Mouse (Mus musculus): Measurements from ENCODE around the gene Ctxn1.

Ctxn1 gene

DNA sequence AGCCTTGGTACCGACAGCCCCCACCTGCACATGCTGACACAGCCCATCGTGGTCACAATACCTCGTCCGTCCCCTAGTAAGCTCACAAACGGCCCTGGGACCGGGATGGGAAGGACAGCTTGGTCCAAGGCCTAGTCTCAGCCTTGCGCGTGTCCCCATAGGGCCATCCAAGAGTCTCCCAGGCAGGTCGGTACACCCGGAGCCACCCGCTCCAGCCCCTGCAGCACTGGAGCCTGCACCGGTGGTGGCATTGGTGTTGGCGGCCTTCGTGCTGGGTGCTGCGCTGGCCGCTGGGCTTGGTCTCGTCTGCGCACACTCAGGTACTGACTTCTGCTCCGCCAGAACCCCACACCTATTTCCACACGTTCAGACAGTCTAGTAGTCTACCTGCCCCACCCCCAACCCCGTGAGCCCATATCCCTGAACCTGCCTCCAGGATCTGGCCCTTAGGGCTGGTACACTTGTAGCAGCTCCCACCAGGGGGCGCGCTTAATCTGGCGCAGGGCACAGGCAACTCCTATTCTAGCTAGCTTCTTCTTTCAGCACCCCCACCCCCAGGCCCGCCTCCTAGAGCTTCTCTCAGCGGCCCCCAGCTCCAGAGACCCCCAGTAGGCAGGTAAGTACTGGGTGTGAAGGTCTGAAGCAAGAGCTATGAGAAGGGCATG, 8.6 kb downstream of the Ctxn1 start:
- in situ Hi-C loops (cut with MseI, MboI) = no loop called here

DNA sequence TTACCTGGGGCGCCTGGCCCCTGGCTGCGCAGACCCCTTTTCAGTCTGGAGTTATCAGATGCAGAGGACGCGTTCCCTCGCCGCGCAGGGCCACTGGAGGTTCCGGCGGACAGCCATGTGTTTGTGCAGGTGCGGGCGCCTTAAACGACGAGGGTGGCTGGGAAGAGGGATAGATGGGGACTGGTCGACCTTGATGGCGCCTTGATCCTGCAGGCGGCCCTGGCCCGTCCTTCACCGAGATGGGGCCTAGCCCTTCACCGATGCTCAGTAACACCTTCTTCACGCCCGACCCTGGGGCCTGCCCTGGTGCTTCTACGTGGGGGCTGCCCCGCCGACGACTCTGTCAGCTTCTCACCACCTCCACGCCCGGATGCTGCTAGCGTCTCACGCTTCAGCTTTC, 9.9 kb downstream of the Ctxn1 start:
- in situ Hi-C loops (cut with MseI, MboI) = no loop called here

DNA sequence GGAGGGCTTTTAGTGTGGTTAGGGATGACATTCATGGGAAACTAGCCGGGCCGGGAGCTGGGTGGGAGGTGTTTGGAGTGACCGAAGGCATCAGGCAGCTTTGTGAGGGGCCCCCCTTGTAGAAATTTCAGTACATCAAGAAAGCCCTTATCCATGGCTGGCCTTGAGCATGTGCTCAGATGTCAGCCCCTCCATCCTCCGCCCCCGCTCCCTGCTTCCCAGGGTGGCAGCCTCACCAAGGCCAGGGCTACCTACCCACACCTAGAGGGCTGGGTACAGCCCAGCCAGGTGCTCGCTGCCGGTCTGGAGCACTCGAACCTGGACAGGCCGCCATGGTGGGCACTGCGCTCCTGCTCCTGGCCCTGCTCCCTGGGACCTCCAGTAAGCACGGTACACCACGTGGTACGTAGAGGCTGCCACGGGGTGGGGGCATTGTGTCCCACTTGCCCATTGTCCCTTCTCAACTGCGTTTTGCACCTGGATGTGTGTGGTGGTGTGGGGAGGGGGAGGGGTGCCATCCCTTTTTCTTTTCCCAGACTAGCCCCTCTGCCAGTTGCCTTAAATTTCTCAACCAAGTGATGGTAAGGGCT, 11.0 kb downstream of the Ctxn1 start, which contains the start of gene Tgfbr3l:
Gene Tgfbr3l (plus strand): TSS at position 264 of the 590 bp plus-strand sequence.
- in situ Hi-C loops (cut with MseI, MboI) = no loop called here

DNA sequence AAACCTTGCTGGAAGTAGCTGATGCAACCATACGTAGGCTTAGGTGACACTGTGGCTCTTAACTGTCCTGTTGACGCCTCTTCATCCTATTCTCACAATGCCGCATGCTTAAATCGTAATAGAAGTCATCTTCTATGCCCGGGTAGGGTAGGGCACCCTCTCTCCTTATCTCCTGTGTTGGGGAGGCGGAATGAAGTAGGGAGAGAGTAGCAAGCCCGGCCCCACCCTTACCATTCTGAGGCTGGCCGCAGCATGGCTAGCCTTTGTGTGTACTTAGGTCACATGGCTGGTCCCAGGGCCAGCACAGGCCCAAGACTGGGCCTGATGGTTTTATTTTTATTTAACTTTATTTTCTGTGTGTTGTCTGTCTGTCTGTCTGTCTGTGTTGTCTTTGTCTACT, 11.8 kb downstream of the Ctxn1 start:
- in situ Hi-C loops (cut with MseI, MboI) = no loop called here

DNA sequence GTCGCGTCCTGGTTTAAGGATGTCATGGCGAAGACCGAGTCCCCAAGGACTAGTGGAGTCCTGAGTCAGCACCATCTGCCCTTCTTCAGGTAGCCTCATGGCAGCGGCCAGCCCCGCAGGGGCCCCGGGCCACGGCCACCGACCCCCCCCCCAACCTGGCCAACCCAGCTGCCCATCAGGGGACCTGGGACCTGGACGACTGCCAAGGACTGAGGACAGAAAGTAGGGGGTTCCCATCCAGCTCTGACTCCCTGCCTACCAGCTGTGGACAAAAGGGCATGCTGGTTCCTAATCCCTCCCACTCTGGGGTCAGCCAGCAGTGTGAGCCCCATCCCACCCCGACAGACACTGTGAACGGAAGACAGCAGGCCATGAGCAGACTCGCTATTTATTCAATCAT, 13.3 kb downstream of the Ctxn1 start:
- in situ Hi-C loops (cut with MseI, MboI) = no loop called here

DNA sequence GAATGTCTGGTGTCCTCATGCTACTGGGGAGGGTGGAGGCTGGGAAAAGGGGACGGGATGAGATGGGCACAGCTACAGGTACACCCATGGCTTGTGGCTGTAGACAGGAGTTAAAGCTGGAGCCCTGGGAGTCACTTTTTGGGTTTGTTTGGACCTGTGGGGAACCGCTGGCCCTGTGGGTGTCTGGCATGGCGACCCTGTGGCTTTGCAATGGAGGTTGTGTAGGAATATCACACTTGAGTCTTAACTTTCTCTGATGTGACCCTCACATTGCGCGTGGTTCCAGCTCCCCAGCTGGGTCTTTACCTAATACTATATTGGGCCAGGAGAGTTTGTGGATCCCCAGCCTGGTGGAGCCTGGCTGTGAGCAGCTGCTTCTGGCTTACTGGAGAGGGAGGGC, 14.0 kb downstream of the Ctxn1 start:
- in situ Hi-C loops (cut with MseI, MboI) = no loop called here

DNA sequence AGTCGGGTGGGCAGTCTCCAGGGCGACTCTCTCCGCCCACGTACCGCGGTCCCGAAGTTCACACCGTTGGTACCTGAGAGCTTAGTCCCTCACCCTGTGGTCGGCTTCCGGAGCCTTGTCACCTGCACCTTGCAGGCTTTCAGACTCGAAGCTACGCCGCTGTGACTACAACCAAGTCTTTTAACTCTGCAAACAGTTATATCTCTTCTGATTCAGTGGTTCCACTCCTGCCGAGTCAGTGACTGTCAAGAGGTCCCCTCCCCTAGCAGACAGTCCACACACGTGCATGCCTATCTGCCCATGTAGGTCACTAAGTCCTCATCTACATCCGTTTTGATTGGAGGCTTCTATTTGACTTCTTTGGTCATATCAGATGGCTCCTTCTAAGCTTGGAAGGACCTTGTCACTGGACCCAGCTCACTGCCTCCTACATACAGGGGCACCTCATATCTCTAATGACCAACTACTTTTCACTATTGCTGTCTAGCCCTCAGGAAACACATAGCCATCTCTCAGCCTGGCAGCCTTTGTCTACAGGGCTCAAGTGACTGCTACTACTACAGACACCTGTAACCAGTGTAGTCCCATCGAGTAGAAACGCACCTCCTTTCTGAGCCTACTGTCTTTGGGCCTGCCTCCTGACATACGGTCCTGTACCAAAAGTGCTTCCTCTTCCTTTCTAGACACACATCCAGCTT, 19.7 kb downstream of the Ctxn1 start:
- in situ Hi-C loops (cut with MseI, MboI) = no loop called here

DNA sequence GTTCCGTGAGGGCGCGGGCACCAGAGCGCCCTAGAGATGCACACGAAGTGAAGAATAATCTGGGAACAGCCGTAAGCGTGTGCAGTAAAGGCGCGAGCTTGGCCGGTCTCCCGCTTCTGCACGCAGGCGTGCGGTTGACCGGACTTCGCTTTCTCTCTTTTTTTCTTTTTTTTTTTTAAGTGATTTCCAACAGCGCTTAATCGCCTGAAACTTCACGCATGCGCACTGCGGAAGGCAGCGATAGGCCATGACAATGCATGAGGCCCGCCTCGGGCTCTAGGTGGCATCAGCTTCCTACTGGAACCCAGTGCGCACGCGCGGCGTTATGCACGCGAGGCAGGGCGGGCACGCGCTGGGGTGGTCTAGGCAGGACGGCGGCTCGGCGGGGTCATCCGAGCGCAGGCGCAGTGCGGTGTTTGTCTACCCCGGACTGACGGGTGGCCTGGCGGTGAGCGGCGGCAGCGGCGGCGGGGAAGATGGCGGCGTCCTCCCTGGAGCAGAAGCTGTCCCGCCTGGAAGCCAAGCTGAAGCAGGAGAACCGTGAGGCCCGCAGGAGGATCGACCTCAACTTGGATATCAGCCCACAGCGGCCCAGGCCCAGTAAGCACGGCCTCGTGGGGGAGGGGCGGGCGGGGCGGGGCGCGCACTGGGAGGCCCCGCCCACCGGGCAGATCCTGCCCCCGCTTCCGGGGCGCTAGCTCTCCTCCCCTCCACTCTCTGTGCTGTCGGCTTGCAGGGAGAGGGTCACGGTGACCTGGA, 20.5 kb downstream of the Ctxn1 start, which contains the start of the genes Map2k7 and Gm49320:
Gene Map2k7 (plus strand): TSS at position 307 of the 759 bp plus-strand sequence.
Gene Gm49320 (plus strand): TSS at position 432 of the 759 bp plus-strand sequence.
- in situ Hi-C loops (cut with MseI, MboI) = no loop called here

DNA sequence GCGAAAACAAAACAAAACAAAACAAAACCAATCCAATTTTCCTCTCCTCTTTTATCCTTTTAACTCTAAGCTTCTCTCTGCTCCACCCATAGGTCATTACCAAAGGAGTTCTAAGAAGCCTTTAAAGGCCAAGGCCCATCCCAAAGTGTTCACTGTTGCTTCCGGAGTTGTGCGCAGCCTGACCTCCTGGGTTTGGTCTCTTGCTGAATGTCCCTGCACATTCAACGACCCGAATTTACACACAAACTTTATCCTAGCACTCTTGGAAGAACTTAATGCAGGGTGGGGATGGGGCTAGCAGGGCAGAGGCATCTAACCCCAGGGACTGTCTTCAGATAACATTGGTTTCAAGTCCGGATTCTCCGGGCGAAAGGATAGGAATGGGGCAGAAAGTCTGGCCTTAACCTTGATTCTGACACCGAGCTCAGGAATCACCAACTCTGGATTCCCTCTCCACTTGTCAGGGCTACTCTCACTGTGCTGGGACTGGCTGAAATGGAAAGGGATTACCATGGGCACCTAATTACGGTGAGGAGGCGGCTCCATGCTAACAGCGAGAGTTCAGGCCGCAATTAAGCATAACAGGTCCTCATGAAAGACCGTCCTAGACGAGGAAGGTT, 21.1 kb downstream of the Ctxn1 start:
- in situ Hi-C loops (cut with MseI, MboI) = no loop called here

DNA sequence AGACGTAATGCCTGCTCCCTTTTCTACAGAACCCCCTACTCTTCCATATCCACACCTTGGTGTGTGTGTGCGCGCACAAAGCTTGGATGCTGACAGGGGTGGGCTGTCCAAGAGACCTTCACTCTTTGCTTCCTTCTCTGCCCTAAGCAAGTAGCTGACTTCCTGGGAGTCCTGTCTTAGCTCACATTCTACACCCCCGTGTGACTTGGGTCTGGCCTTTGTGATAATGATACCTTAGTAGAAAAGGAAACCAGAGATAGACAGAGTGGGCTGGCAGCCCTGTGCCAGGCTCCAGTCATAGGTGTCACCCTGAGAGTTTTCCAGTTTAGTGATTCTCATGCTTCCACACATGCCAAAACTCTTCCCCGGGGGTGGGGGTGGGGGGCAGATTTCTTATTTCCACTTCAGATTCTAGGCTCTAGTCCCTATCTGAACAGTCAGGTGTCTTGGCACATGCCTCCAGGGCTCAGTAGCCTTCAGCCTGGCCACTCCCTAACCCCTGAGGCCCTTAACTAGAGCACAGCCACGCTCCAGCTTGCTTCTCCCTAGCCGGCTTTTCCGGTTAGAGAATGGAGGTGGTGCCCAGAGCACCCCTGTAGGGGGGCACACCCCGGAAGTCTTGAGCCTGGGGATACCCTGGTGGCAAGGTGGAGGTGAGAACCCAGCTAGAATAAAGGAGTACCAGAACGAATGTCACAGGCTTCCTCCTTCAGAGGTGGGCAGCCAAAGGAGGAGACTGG, 28.3 kb downstream of the Ctxn1 start:
- in situ Hi-C loops (cut with MseI, MboI) = no loop called here

DNA sequence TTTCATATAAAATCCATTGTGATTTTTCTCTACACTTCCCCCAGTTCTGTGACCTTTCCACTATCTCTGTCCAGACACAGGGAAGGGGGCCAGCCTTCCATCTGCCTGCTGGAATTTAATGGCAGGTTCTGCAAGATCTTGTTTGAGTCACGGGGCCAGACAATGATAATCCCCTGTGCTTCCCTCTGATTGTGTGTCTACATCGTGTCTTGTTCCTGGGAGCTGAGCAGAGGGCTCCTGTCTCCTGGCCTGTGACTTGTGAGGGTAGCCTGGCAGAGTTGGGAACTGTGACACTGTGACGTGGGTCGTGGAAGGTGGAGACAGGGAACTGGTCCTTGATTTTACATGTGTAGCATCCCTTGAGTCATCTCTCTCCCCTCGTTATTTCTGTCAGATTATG, 29.3 kb downstream of the Ctxn1 start:
- in situ Hi-C loops (cut with MseI, MboI) = no loop called here

DNA sequence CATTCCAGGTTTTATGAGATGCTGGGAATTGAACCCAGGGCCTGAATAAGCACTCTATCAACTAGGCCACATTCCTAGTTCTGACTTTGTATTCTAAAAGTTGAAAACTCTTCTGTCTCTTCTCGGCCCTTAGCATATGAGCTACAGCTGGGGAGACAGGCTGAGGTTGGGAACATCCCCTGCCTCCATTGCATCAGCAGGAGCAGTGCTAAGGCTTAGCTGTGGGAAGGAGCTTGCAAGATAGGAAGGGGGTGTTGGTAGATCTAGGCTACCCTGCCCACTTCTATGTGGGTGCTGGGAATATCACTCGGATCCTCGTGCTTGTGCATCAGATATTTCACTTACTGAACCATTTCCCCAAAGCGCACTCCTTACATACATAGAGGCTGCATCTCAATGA, 31.2 kb downstream of the Ctxn1 start:
- in situ Hi-C loops (cut with MseI, MboI) = no loop called here

DNA sequence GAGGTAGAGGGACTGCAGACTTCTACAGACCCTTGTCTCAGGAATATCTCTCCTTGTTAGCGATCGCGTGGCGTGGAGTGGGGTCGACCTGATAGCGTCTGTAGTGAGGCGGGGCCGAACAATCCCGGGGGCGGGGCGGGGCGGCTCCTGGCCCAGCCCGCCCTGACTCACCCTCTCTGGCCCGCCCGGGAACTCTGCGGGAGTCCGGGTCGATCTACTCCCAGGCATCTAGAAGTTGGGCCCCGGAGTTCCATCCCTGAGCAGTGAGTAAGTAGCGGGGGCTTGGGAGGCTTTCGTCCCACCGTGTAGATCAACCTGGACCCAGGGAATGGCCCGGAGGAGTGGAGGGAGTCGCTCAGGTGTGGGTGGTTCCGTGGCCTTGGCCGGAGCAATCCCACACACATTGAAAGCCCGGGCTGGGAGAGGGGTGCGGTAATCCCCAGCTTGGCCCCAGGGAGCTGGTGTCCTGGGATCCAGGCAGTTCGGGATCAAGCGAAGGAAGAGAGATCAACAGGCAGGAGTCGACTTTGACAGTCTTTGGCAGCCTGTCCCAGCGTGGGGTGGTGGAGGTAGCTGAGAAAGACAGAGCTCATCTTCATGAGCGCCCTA, 32.2 kb downstream of the Ctxn1 start, which contains the start of gene Lrrc8e:
Gene Lrrc8e (plus strand): TSS at position 89 of the 609 bp plus-strand sequence.
- in situ Hi-C loops (cut with MseI, MboI) = no loop called here

DNA sequence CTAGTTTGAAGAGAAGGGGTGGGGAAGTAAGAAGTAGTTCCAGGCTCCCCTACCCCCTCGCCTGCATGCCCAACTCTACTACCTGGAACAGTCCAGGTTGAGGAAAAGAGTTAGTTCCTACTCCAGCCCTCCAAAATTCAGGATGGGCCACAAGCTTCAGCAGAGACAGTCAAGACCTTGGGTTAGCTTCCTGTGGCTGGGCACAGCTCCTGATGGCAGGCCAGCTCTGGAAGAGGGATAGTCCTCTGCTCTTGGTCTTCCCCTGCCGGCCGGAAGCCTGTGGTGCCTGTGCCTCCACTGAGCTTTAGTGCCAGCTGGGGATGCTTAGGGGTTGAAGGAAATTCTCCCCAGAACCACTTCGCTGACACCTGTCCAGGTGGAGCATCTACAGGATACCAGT, 32.8 kb downstream of the Ctxn1 start:
- in situ Hi-C loops (cut with MseI, MboI) = no loop called here

DNA sequence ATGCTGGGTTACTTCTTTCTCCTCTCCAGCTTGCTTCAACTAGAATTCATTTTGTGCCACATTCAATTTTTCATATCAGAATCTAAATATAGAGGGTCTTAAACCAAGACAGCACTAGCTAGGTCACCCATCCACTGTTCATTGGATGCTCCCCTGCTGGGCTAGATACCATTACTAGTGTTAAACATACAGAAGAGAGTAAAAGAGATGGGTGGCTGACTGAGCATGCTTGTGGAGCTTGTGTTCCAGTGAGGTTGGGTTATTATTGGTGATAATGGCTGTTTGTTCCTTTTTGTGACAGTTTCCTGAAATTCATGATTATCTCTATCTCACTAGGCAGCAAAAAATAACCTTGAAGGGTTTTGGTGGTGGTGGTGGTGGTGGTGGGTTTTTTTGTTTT, 37.0 kb downstream of the Ctxn1 start:
- in situ Hi-C loops (cut with MseI, MboI) = no loop called here

DNA sequence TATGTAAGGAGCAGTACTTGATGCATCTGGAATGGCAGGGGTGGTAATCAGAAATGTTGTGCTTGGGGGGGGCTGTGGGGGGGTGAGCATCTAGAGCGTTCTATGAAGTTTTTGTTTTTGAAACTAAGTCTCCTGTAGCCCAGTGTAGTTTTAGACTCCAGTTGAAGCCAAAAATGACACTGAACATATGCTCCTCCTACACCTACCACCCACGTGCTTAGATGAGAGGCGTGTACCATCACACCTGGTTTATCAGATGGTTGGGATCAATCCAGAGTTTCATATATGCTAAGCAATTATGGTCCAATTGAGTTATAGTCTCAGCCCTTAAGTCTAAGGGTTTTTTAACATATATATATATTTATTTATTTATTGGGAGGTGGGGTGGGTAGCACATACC, 39.5 kb downstream of the Ctxn1 start:
- in situ Hi-C loops (cut with MseI, MboI) = no loop called here

DNA sequence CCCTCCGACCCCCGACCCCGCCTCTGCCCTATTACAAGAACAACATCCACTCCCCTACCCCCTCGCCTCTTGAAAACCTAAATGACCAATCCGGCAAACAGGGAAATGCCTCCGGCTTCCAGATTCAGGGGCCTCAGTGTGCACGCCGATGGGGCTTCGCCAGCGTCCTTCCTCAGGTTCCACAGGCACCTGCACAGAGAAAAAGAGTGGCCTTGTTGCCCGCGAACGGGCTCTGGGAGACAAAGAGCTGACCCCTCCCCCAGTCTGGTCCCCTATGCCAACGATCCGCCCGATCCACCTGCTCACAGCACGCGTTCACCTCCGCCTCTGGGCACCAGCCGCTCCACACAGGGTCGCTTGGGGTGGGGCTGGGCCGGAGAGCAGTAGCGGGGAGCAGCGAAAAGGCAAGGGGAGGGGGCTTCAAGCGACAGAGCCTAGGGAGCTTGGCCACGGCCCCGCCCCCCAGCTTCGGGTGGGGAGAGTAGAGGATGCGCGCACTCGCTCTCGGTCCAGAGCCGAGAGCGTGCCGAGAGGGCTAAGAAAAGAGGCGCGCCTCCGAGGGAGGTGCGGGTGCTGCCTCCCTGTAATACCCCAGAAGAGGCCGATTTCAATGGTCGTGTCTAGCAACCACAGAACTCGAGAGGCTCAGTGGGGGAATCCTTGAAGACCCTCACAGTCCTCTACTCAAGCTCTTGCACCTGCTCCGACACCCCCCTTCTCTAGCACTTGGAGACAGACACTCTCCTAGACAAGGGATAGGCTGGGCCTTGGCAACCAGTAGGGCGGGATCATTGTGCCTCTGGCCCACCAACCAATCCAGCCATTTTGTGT, 42.1 kb downstream of the Ctxn1 start, which contains the start of gene Prr36:
Gene Prr36 (minus strand): TSS at position 669 of the 831 bp plus-strand sequence.
- in situ Hi-C loops (cut with MseI, MboI) = no loop called here

DNA sequence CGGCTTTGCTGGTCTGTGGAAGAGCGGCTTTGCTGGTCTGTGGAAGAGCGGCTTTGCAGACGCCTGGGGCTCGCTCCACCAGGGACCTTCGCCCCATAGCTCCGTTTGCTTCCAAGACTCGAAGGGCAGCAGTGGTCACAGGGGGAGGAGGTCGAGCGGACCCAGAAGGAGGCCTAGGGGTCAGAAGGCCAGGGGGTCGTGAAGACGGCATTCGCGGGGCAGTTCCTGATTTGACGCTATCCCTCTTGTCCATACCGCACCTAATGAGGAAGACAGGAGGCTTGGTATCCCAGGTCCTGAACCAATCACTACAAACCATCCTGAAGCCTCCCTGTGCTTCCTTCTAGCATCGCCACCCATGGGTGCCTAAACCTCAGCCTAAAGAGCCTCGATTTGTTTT, 42.8 kb downstream of the Ctxn1 start:
- in situ Hi-C loops (cut with MseI, MboI) = no loop called here
